Mouse (Mus musculus) olfactory bulb, adult 2 months (tissue): ENCODE measurements around the gene Tex14.

Source experiments
- CTCF ChIP-seq: fragments of 200-500 bp; IDR thresholded peaks from 2 replicates; pipeline ENCODE4 v1.5.1; 2012; ENCODE audit warnings: low read depth, mild to moderate bottlenecking, low read length, moderate library complexity; ENCODE audit not compliant: insufficient read depth
- POLR2A ChIP-seq: fragments of 200-500 bp; IDR thresholded peaks from 2 replicates; pipeline ENCODE4 v1.6.1; 2012; ENCODE audit warnings: mild to moderate bottlenecking, low read depth, low read length, moderate library complexity; ENCODE audit not compliant: insufficient read depth

DNA sequence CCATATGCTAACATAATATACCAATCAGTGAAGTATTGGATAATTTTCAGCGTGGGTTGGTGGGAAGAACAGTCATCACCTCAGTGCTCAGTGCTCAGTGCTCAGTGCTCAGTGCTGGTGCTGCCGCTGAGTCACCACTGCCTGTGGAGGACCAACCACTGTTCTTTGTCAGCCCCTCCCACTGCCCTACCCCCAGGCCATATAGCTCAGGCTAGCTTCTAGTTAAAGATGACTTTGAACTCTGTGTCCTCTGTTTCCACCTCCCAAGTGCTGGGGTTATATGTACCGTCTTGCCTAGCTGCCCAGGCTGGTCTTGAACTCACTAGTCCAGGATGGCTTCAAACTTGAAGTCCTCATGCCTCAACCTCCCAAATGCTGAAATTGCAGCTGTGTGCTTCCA is 84.1 kb downstream of the Tex14 start:
- TF ChIP-seq CTCF (no peak), POLR2A (no peak)
